Mouse (Mus musculus): ENCODE measurements around the gene Ugt1a8.
A peak's percentile ranks its signal among the peaks of the same experiment; 100 is the strongest.
"Not testable (repeated sequence)": the region's sequence is repeated elsewhere in the genome, so short reads cannot be mapped to it uniquely, and the experiment has no call there.

The Ugt1a8 gene

GRCm38 (mm10) chr1:88224029-88224776 lies 136.6 kb downstream of the Ugt1a8 start:
- DNase-seq: peak; percentile 49

- not testable (repeated sequence) for DNase-seq
These were observed 137.7 kb downstream of the Ugt1a8 start for GRCm38 (mm10) chr1:88225301-88225700.

GRCm38 (mm10) chr1:88225741-88226140 lies 138.1 kb downstream of the Ugt1a8 start:
- DNase-seq: no peak

- no peak for DNase-seq
These were observed 139.2 kb downstream of the Ugt1a8 start, which contains the start of gene Mroh2a for GRCm38 (mm10) chr1:88226670-88227379. TSS of gene Mroh2a (plus strand) at chr1:88226986.

- DNase-seq: no peak
These were observed 139.9 kb downstream of the Ugt1a8 start for GRCm38 (mm10) chr1:88227482-88227881.

GRCm38 (mm10) chr1:88228121-88228520 lies 140.5 kb downstream of the Ugt1a8 start:
- no peak for DNase-seq

- DNase-seq: no peak
These were observed 142.0 kb downstream of the Ugt1a8 start for GRCm38 (mm10) chr1:88229566-88229965.

GRCm38 (mm10) chr1:88229986-88230385 lies 142.4 kb downstream of the Ugt1a8 start:
- DNase-seq: no peak

- DNase-seq: no peak
These were observed 142.8 kb downstream of the Ugt1a8 start for GRCm38 (mm10) chr1:88230421-88230820.

GRCm38 (mm10) chr1:88230981-88231802 lies 143.6 kb downstream of the Ugt1a8 start:
- DNase-seq: no peak

- DNase-seq: no peak
These were observed 144.3 kb downstream of the Ugt1a8 start for GRCm38 (mm10) chr1:88231803-88232499.

GRCm38 (mm10) chr1:88232664-88233380 lies 145.2 kb downstream of the Ugt1a8 start:
- no peak for DNase-seq

- DNase-seq: no peak
These were observed 146.0 kb downstream of the Ugt1a8 start for GRCm38 (mm10) chr1:88233421-88234247.

GRCm38 (mm10) chr1:88234248-88234610 lies 146.6 kb downstream of the Ugt1a8 start:
- DNase-seq: no peak

GRCm38 (mm10) chr1:88234646-88235045 lies 147.0 kb downstream of the Ugt1a8 start:
- no peak for DNase-seq

GRCm38 (mm10) chr1:88235046-88235893 lies 147.7 kb downstream of the Ugt1a8 start:
- DNase-seq: no peak

GRCm38 (mm10) chr1:88235894-88236415 lies 148.3 kb downstream of the Ugt1a8 start:
- DNase-seq: no peak

- no peak for DNase-seq
These were observed 149.7 kb downstream of the Ugt1a8 start for GRCm38 (mm10) chr1:88237311-88237710.

- DNase-seq: no peak
These were observed 151.2 kb downstream of the Ugt1a8 start for GRCm38 (mm10) chr1:88238771-88239170.

GRCm38 (mm10) chr1:88240072-88240471 lies 152.5 kb downstream of the Ugt1a8 start:
- no peak for DNase-seq
